Mouse (Mus musculus) heart, postnatal 0 days (tissue): ENCODE data around the gene Sprr4. TPM values are rescaled to one million over a fixed set of nuclear protein-coding genes. Genes with fewer than 3 reads are reported as not detected.
"Not testable (repeated sequence)": the region's sequence is repeated elsewhere in the genome, so short reads cannot be mapped to it uniquely, and the experiment has no call there.

Experiments used
- ATAC-seq: fragments of 200-750 bp; cut with Nextera tagmentation; 2 replicates; pipeline ENCODE4 v1.8.0; 2017; ENCODE audit warnings: low read depth, moderate number of reproducible peaks, moderate library complexity; ENCODE audit not compliant: insufficient read depth
- DNase-seq: peaks from one replicate; pipeline ENCODE4 v3.0.0-alpha.2; 2016; ENCODE audit warnings: low spot score
- H3K27ac ChIP-seq: fragments of 300-500 bp; sonication (generic); 2 replicates; pipeline ENCODE4 v1.5.1; 2014; ENCODE audit warnings: low read depth, mild to moderate bottlenecking
- H3K27me3 ChIP-seq: fragments of 300-500 bp; sonication (generic); 2 replicates; pipeline ENCODE4 v1.6.1; 2014; ENCODE audit warnings: low read length, mixed read lengths; ENCODE audit not compliant: control insufficient read depth, insufficient read depth
- H3K36me3 ChIP-seq: fragments of 300-500 bp; sonication (generic); replicated peaks from 2 replicates; pipeline ENCODE4 v1.6.1; 2014; ENCODE audit warnings: low read length, mixed read lengths; ENCODE audit not compliant: control insufficient read depth, insufficient read depth
- H3K4me1 ChIP-seq: fragments of 300-500 bp; sonication (generic); 2 replicates; pipeline ENCODE4 v1.6.1; 2014; ENCODE audit warnings: antibody characterized with exemption; ENCODE audit not compliant: control insufficient read depth, insufficient read depth
- H3K4me2 ChIP-seq: fragments of 300-500 bp; sonication (generic); 2 replicates; pipeline ENCODE4 v1.6.1; 2014; ENCODE audit warnings: low read depth, mild to moderate bottlenecking, low read length, moderate library complexity
- H3K4me3 ChIP-seq: fragments of 300-500 bp; sonication (generic); 2 replicates; pipeline ENCODE4 v1.5.1; 2014; ENCODE audit warnings: low read depth, low read length
- H3K9ac ChIP-seq: fragments of 300-500 bp; sonication (generic); replicated peaks from 2 replicates; pipeline ENCODE4 v1.6.1; 2014; ENCODE audit warnings: low read depth, low read length, mixed read lengths
- H3K9me3 ChIP-seq: fragments of 300-500 bp; sonication (generic); replicated peaks from 2 replicates; pipeline ENCODE4 v1.6.1; 2016; ENCODE audit warnings: low read length; ENCODE audit not compliant: control insufficient read depth
- CTCF ChIP-seq: IDR thresholded peaks from 2 replicates; pipeline ENCODE4 v1.5.1; 2016; ENCODE audit warnings: antibody characterized with exemption, control low read depth, low read depth
- EP300 ChIP-seq: IDR thresholded peaks from 2 replicates; pipeline ENCODE4 v1.6.1; 2016; ENCODE audit warnings: antibody characterized with exemption, low read depth
- WGBS: fragments of 180-500 bp; shearing (Covaris S2); extraction: QIAGEN DNeasy Blood & Tissue Kit; methylation state at CpG from one replicate; pipeline ENCODE4 v1.1.7; 2014; 5-methylcytosine and 5-hydroxymethylcytosine counted together
- polyA plus RNA-seq: library from polyadenylated mRNA; unstranded; fragments of >200 nt; fragmentation: Nextera tagmentation; extraction: Ambion mirVana; gene quantifications from 2 replicates; pipeline ENCODE4 v1.2.1, GENCODE M21; 2015
- total RNA-seq: library from RNA; depleted of rRNA; stranded (reverse); fragments of >200 nt; gene quantifications from 2 replicates; pipeline ENCODE4 v1.2.3, GENCODE M21; 2014; ENCODE audit warnings: low replicate concordance

Sprr4 gene
- total and polyA plus RNA-seq, 2 experiments from 2014 or later: not detected

DNA sequence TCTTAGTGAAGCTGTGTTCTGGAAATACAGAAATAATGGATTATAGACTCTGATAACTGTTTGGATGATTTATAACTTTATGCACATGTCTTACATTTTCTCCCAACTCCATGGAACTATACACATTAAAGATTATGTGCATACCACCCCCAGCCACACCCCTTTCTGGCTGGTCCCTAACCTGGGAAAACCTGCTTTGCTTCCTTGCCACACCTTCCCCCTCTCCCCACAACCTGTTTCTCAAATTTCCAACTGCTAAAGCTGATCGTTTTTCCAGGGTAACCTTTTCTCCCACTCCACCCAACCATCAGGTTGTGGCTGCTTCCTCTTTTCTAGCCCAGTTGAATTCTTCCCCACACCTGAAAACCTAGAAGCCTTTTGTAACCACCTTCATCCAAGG, 14.0 kb downstream of the Sprr4 start:
- no peak for ATAC-seq

DNA sequence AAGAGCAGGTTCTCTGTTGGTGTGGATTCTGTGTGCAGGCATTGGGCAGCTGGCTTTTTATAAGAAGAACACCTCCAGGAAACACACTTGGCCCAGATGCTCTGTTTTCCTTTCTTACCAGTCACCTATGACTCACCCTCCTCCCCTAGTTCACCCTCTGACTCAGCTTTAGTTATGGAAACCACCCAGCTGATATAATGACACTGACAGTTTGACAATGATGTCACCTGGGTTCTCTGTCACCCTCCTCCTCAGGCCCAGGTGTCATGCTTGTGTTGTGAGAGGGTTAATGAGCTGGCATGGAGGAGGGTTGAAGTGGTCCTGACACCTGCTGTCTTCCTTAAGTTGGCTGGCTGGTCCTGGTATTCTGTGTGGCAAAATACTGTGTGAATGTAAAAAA, 14.4 kb downstream of the Sprr4 start, which contains the start of gene Sprr1a:
Sprr1a (minus strand) TSS at position 33 of the 400 bp plus-strand sequence.
- Histone ChIP-seq H3K27me3 (no peaks in the 10 kb centered on the region), H3K27ac (no peak within 1 kb of the TSS), H3K4me3 (no peak within 1 kb of the TSS), H3K36me3 (no peaks in the 10 kb centered on the region), H3K4me1 (no peaks in the 10 kb centered on the region), H3K9me3 (no peaks in the 10 kb centered on the region), H3K4me2 (no peak within 1 kb of the TSS), H3K9ac (no peak within 1 kb of the TSS)
- ATAC-seq: no peak
- TF ChIP-seq CTCF (no peak), EP300 (no peak)
- no peak for DNase-seq

More for the DNA sequence above, 14.0 kb downstream of the Sprr4 start:
- Histone ChIP-seq H3K4me3 (no peak overlapping the region), H3K9ac (no peak overlapping the region), H3K27me3 (no peaks in the 10 kb centered on the region), H3K9me3 (no peaks in the 10 kb centered on the region), H3K36me3 (no peaks in the 10 kb centered on the region), H3K4me2 (no peak overlapping the region), H3K4me1 (no peaks in the 10 kb centered on the region), H3K27ac (no peak overlapping the region)
- 33% methylated on average over 1 of the region's 1 CpGs for whole genome bisulfite sequencing
- no peak for DNase-seq
- no peak for TF ChIP-seq EP300
- no peak for TF ChIP-seq CTCF

DNA sequence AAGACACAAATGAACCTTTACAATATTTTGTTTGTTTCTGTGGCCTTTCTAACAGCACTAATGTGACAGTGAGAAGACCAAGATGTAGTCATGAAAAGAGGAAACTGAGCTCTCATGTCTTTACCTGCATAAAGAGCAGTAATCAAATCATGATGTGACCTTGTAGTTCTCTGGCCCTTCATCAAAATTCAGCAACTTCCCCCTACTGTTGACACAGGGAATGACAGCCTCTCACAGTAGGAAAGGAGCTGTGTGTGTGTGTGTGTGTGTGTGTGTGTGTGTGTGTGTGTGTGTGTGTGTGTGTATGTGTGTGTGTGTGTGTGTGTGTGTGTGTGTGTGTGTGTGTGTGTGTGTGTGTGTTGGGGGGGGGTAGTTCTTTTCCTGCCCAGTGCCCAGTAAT, 19.0 kb downstream of the Sprr4 start:
- H3K4me2 ChIP-seq, H3K9ac ChIP-seq, H3K4me3 ChIP-seq, H3K27ac ChIP-seq, ATAC-seq, H3K27me3 ChIP-seq, H3K36me3 ChIP-seq, H3K9me3 ChIP-seq, H3K4me1 ChIP-seq, DNase-seq: not testable (repeated sequence)
- peak; percentile 34 for TF ChIP-seq CTCF

GRCm38 (mm10) chr3:92470111-92470510, 30.2 kb downstream of the Sprr4 start:
- 81% methylated on average over 2 of the region's 2 CpGs for WGBS
- no peaks in the 10 kb centered on the region for H3K4me1 ChIP-seq
- H3K27ac ChIP-seq: no peak overlapping the region
- TF ChIP-seq CTCF: no peak
- TF ChIP-seq EP300: no peak
- H3K4me3 ChIP-seq: no peak overlapping the region
- H3K9ac ChIP-seq: no peak overlapping the region
- no peaks in the 10 kb centered on the region for H3K36me3 ChIP-seq
- H3K4me2 ChIP-seq: no peak overlapping the region
- ATAC-seq (no peak), DNase-seq (no peak)
- H3K9me3 ChIP-seq: no peaks in the 10 kb centered on the region
- no peaks in the 10 kb centered on the region for H3K27me3 ChIP-seq

DNA sequence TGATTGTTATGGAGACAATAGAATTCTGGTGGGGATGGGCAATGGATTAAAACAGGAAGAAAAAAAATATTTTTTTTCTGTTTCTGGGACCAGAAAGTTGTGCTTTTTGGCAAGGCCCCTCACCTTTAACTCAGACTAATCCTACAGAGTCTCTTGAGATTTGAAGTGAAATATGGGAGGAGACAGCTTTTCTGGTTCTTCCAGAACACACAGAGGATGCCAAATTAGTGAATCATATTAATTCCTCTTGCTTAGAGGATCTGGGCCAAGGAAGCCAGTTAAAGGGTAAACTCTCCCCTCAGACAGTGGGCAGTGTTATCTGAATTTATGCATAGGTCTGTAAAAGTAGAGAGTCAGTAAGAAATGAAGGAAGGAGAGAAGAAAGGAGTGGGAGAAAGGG, 32.9 kb downstream of the Sprr4 start:
- no peak overlapping the region for H3K27ac ChIP-seq

DNA sequence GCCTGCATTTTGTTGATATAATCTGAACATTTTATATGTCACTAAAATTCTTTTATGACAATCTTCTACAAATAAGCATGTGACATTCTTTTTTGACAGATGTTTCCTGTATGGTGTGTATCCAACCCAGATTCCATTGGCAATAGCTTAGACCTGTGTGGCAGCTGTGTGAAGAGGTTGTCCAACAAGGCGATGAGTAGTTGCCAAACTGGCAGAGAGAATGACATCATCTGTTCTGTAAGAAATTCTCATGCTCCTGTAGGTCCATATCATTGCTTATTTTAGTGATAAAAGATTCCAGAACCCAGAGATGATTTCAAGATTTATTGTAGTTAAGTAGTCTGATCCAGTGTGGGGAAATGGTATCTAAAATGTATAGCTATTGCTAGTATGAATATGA, 33.7 kb downstream of the Sprr4 start:
- Histone ChIP-seq H3K4me1 (no peaks in the 10 kb centered on the region), H3K4me2 (no peak overlapping the region), H3K27ac (no peak overlapping the region), H3K36me3 (no peaks in the 10 kb centered on the region), H3K27me3 (no peaks in the 10 kb centered on the region), H3K9me3 (no peaks in the 10 kb centered on the region), H3K4me3 (no peak overlapping the region), H3K9ac (no peak overlapping the region)
- no peak for TF ChIP-seq EP300
- WGBS: 53% methylated on average over 1 of the region's 1 CpGs
- DNase-seq: no peak
- no peak for ATAC-seq

More for the DNA sequence above, 32.9 kb downstream of the Sprr4 start:
- Histone ChIP-seq H3K9me3 (no peaks in the 10 kb centered on the region), H3K4me1 (no peaks in the 10 kb centered on the region), H3K36me3 (no peaks in the 10 kb centered on the region), H3K27me3 (no peaks in the 10 kb centered on the region), H3K4me2 (no peak overlapping the region), H3K9ac (no peak overlapping the region), H3K4me3 (no peak overlapping the region)
- no peak for TF ChIP-seq EP300
- no peak for TF ChIP-seq CTCF
- DNase-seq (no peak), ATAC-seq (no peak)
